Mouse (Mus musculus) embryonic facial prominence, embryonic 12.5 days (tissue): ENCODE results near the gene Musk. TPM values are rescaled to one million over a fixed set of nuclear protein-coding genes. Genes with fewer than 3 reads are reported as not detected.
A peak's percentile ranks its signal among the peaks of the same experiment; 100 is the strongest.

Source experiments
- ATAC-seq: fragments of 200-750 bp; cut with Nextera tagmentation; 2 replicates; pipeline ENCODE4 v1.8.0; 2017; ENCODE audit not compliant: insufficient number of reproducible peaks, insufficient read depth, low FRiP score, low TSS enrichment
- H3K27ac ChIP-seq: fragments of 300-500 bp; sonication (generic); 2 replicates; pipeline ENCODE4 v1.5.1; 2016; ENCODE audit warnings: mild to moderate bottlenecking
- H3K27me3 ChIP-seq: fragments of 300-500 bp; sonication (generic); 2 replicates; pipeline ENCODE4 v1.6.1; 2016; ENCODE audit warnings: mild to moderate bottlenecking, moderate library complexity
- H3K36me3 ChIP-seq: fragments of 300-500 bp; sonication (generic); 2 replicates; pipeline ENCODE4 v1.6.1; 2016; ENCODE audit warnings: mild to moderate bottlenecking
- H3K4me1 ChIP-seq: fragments of 300-500 bp; sonication (generic); 2 replicates; pipeline ENCODE4 v1.6.1; 2016
- H3K4me2 ChIP-seq: fragments of 300-500 bp; sonication (generic); replicated peaks from 2 replicates; pipeline ENCODE4 v1.6.1; 2016; ENCODE audit warnings: mild to moderate bottlenecking, moderate library complexity
- H3K4me3 ChIP-seq: fragments of 300-500 bp; sonication (generic); 2 replicates; pipeline ENCODE4 v1.5.1; 2016; ENCODE audit warnings: mild to moderate bottlenecking
- H3K9ac ChIP-seq: fragments of 300-500 bp; sonication (generic); 2 replicates; pipeline ENCODE4 v1.6.1; 2016; ENCODE audit warnings: mild to moderate bottlenecking, moderate library complexity
- H3K9me3 ChIP-seq: fragments of 300-500 bp; sonication (generic); 2 replicates; pipeline ENCODE4 v1.6.1; 2016; ENCODE audit warnings: mild to moderate bottlenecking, moderate library complexity
- WGBS: fragments of 180-500 bp; shearing (Covaris S2); methylation state at CpG from one replicate; pipeline ENCODE4 v1.1.7; 2016; 5-methylcytosine and 5-hydroxymethylcytosine counted together
- polyA plus RNA-seq: library from polyadenylated mRNA; unstranded; fragments of >200 nt; fragmentation: Nextera tagmentation; extraction: Ambion mirVana; gene quantifications from 2 replicates; pipeline ENCODE4 v1.2.1, GENCODE M21; 2016

The Musk gene
- polyA plus RNA-seq, 1 experiment from 2014 or later, result 4.2 TPM

DNA sequence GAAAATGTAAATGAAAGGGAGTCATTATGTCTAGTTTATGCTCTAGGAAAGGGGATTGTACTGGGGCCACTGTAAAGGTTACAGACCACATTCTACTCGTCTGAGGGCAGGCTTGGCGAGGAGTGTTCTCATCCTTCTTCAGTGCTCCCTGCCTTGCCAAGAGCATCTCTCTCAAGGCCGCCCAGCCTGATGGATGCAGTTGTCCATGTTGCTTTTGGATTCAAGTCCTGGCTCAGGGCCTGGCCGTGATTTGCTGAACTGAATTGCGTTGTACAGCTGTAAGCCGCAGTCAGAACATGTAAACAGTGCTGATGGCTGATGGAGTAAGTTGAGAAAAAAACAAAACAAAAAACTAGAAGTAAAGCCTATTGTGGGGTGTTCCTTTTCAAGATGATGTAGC, 7.4 kb upstream of the Musk start:
- 83% methylated on average over 6 of the region's 6 CpGs for WGBS
- no peaks in the 10 kb centered on the region for H3K36me3 ChIP-seq

DNA sequence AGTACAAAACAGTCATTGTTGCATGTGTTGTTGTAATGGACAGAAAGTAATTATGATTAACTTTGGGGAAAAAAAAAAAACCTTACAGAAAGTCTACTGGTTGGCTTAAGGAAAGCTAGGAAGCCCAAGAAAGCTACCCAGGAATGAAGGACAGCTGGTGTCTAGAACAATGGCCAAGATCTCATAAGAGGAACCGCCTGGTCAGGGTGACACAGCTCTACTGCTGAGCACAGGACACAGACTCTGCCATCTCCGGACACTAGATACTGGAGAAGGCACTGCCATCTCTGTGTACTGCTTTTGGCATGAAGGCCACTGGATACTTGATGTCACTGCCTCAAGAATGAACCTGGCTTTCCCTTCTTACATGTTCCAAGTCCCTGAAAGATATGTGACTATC, 5.6 kb upstream of the Musk start:
- H3K27me3 ChIP-seq, result no peaks in the 10 kb centered on the region
- H3K36me3 ChIP-seq, result no peaks in the 10 kb centered on the region
- no peak overlapping the region for H3K4me2 ChIP-seq
- no peaks in the 10 kb centered on the region for H3K4me1 ChIP-seq
- ATAC-seq, result no peak
- no peak overlapping the region for H3K4me3 ChIP-seq
- H3K27ac ChIP-seq, result no peak overlapping the region
- WGBS, result 90% methylated on average over 2 of the region's 2 CpGs
- H3K9ac ChIP-seq, result no peak overlapping the region
- no peaks in the 10 kb centered on the region for H3K9me3 ChIP-seq

More for the DNA sequence above, 7.4 kb upstream of the Musk start:
- no peak overlapping the region for H3K4me3 ChIP-seq
- no peak overlapping the region for H3K4me2 ChIP-seq
- no peak overlapping the region for H3K27ac ChIP-seq
- no peaks in the 10 kb centered on the region for H3K4me1 ChIP-seq
- ATAC-seq, result no peak
- H3K27me3 ChIP-seq, result no peaks in the 10 kb centered on the region
- H3K9me3 ChIP-seq, result no peaks in the 10 kb centered on the region
- H3K9ac ChIP-seq, result no peak overlapping the region

DNA sequence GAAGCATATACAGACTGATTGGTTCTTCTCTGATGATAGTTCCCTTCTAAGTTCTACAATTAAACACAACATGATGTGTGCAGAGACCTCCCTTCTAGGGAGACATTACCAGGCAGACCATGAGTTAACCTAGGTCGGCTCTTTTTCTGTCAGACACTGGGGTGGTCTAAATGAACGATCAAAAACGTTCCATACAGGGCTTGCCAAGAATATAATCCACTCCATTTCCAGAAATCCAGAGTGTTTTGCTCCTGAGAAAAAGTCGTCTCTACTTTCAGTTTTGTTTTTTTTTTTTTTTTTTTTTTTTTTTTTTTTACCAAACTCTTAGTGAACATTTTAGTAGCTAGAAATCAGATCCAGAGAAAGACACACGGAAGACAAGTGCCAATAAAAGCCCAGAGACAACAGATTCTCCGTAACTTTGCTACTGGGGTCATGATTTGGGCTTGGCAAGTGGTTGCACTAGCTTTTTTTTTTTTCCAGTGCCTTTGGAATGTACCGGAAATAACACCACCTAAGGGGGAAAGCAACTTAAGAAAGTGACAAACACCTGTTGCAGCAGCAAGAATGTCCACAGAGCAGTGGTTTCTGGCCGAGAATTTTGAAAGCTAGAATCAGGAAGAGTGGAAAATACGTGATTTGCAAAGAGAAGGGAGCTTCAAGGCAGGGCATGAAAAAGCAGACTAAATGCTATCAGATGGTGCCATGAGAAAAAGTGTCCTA, 769 bp downstream of the Musk start:
- WGBS, result 46% methylated on average over 9 of the region's 9 CpGs
- Histone ChIP-seq H3K9me3 (no peaks in the 10 kb centered on the region), H3K4me2 (no peak overlapping the region), H3K9ac (no peak overlapping the region), H3K27ac (no peak overlapping the region), H3K27me3 (no peaks in the 10 kb centered on the region), H3K4me3 (no peak overlapping the region), H3K36me3 (no peaks in the 10 kb centered on the region), H3K4me1 (no peaks in the 10 kb centered on the region)
- no peak for ATAC-seq

DNA sequence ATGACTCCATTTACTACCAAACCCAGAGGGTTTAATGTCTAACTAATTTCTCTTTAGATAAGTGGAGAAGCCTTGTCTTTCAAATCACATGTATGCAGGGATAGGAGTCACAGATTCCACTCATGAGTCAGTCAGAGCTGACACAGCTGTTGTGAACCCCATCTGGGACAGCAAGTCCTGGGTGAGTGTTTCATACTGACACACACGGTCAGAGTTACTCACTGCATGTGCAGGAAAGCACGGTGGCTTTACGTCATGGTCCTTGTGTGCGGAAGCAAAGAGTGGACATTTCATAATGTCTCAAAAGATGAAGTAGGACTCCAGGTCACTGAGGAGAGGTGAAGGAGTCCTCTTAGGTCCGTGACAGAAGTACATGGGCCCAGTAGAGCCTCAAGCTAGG, 3.0 kb downstream of the Musk start:
- WGBS, result 83% methylated on average over 5 of the region's 5 CpGs

DNA sequence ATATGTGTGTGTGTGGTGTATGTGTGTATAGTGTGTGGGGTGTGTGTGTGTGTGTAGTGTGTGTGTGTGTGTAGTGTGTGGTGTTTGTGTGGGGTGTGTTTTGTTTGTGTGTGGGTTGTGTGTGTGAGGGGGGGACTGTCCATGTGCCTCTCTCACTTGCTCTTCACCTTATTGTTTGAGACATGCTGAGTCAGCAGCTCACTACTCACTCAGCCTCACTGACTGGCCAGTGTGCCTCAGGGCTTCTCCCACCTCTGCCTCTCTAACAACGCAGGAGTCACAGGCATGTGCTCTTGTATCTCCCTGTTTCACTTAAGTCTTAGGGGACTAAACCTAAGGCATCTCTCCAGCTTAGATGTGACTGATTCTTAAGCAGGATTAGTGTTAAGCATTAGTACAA, 6.1 kb downstream of the Musk start:
- no peaks in the 10 kb centered on the region for H3K9me3 ChIP-seq
- no peaks in the 10 kb centered on the region for H3K36me3 ChIP-seq
- H3K27ac ChIP-seq, result no peak overlapping the region
- no peak for ATAC-seq
- no peak overlapping the region for H3K4me3 ChIP-seq
- WGBS, result 5% methylated on average over 1 of the region's 1 CpGs
- no peaks in the 10 kb centered on the region for H3K4me1 ChIP-seq
- no peaks in the 10 kb centered on the region for H3K27me3 ChIP-seq
- H3K4me2 ChIP-seq, result no peak overlapping the region
- H3K9ac ChIP-seq, result no peak overlapping the region

More for the DNA sequence above, 3.0 kb downstream of the Musk start:
- ATAC-seq, result no peak
- no peak overlapping the region for H3K4me3 ChIP-seq
- H3K27me3 ChIP-seq, result no peaks in the 10 kb centered on the region
- 0 out of 2 replicates have a peak overlapping the region, but pooled peaks have one; percentile 17 for H3K27ac ChIP-seq
- no peak overlapping the region for H3K9ac ChIP-seq
- H3K4me1 ChIP-seq, result no peaks in the 10 kb centered on the region
- H3K4me2 ChIP-seq, result no peak overlapping the region
- H3K9me3 ChIP-seq, result no peaks in the 10 kb centered on the region
- H3K36me3 ChIP-seq, result no peaks in the 10 kb centered on the region

DNA sequence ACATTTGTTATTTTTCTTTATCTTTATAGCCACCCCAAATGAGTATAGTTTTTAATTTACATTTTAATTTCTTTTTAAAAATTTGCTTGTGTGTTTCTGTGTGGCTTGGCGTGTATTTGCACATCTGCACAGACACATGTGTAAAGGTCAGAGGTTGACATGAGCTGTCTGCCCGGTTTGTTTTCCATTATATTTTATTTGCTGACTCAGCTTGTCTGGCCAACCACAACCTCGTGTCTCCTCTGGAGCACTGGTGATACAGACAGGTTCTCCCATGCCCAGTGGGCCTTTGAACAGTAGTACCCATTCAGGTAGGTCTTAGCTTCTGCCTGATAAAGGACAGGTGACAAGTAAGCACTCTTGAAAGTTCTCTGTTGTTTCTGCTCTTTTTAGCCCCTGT, 7.3 kb downstream of the Musk start:
- Histone ChIP-seq H3K4me3 (no peak overlapping the region), H3K4me2 (no peak overlapping the region), H3K27me3 (no peaks in the 10 kb centered on the region), H3K4me1 (no peaks in the 10 kb centered on the region), H3K9ac (no peak overlapping the region), H3K36me3 (no peaks in the 10 kb centered on the region), H3K27ac (no peak overlapping the region), H3K9me3 (no peaks in the 10 kb centered on the region)
- ATAC-seq, result no peak
- 79% methylated on average over 3 of the region's 3 CpGs for WGBS

DNA sequence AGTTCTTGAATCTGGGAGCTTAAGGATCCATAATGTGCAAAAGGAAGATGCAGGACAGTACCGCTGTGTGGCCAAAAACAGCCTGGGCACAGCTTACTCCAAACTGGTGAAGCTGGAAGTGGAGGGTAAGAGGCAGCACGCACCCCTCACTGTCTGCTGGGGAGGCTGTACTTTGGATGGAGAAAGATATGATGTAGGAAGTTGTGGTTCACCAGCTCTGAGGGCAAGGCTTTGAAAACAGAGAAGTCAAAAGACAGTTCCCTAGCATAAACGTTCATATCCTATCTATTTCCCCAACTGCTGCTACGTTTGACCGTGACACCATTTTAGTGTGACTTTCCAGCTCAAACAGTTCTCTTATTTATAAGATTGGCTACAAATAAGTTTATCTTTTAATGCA, 18.1 kb downstream of the Musk start:
- ATAC-seq, result no peak
- Histone ChIP-seq H3K4me3 (no peak overlapping the region), H3K4me1 (peaks cover 15% of the 10 kb centered on the region), H3K27me3 (no peaks in the 10 kb centered on the region), H3K27ac (no peak overlapping the region), H3K9ac (no peak overlapping the region), H3K36me3 (no peaks in the 10 kb centered on the region), H3K9me3 (no peaks in the 10 kb centered on the region), H3K4me2 (no peak overlapping the region)
- 87% methylated on average over 5 of the region's 5 CpGs for WGBS

DNA sequence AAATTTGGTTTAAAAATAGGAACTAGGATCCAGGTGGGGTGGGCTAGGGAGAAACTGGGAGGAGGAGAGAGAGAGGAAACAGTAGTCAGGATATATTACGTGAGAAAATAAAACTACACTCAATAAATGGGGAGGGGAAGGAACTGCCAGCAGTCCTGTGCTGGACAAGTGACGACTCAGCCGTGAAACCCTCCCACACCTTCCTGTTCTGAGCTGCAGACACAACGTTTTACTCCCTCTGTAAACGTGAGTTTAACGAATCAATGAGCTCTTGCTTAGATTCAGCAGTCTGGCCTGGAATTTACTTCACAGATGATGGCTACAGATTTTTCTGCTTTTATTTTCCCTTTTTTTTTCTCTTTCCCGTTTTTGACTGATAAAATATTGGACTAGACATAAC, 18.8 kb downstream of the Musk start:
- Histone ChIP-seq H3K4me2 (no peak overlapping the region), H3K36me3 (no peaks in the 10 kb centered on the region), H3K9me3 (no peaks in the 10 kb centered on the region), H3K27ac (no peak overlapping the region), H3K9ac (no peak overlapping the region), H3K27me3 (no peaks in the 10 kb centered on the region), H3K4me3 (no peak overlapping the region), H3K4me1 (peaks cover 15% of the 10 kb centered on the region)
- no peak for ATAC-seq
- 44% methylated on average over 7 of the region's 7 CpGs for WGBS

DNA sequence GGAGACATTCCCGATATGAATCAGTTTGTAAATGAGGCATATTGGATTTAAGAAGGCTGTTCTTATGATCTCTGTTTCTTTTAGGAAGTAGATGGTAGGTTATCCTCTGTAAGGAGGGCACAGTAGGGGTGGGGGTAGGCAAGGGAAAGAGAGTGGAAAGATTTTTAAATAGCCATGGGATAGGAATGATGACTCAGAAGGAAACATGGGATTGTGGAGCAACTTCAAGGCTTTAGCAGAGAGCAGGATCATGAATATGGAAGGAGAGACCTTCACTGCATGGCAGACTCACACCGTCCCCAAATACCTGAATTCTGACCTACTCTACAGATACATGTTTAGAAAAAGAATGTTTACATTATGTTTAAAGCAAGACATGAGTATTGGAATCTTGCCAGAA, 21.7 kb downstream of the Musk start:
- no peaks in the 10 kb centered on the region for H3K36me3 ChIP-seq
- no peak overlapping the region for H3K4me3 ChIP-seq
- no peak overlapping the region for H3K9ac ChIP-seq
- H3K9me3 ChIP-seq, result no peaks in the 10 kb centered on the region
- H3K4me1 ChIP-seq, result peaks cover 15% of the 10 kb centered on the region
- WGBS, result 51% methylated on average over 2 of the region's 2 CpGs
- no peak overlapping the region for H3K4me2 ChIP-seq
- no peak for ATAC-seq
- H3K27ac ChIP-seq, result no peak overlapping the region
- no peaks in the 10 kb centered on the region for H3K27me3 ChIP-seq

DNA sequence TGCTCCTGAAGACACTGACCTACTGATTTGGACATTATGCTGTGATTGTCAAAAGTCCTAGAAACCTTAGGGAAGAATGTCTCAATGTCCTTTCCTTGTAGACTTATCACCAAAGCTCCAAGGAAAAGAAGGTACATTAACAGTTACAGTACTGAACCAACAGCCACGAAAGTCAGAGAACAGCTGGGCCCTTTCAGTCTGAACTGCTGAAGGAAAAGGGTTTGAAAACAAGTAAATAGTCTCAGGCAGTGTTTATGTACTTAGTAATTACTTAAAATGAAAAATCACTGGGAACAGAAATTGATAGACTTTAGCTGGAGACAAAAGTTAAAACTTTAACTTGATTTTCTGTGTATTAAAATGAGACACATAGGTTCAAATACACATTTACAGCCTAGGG, 27.6 kb downstream of the Musk start:
- 71% methylated on average over 1 of the region's 1 CpGs for WGBS
- no peaks in the 10 kb centered on the region for H3K36me3 ChIP-seq
- H3K4me1 ChIP-seq, result no peaks in the 10 kb centered on the region
- no peak overlapping the region for H3K27ac ChIP-seq
- no peaks in the 10 kb centered on the region for H3K27me3 ChIP-seq
- no peak for ATAC-seq
- no peak overlapping the region for H3K9ac ChIP-seq
- H3K4me3 ChIP-seq, result no peak overlapping the region
- H3K9me3 ChIP-seq, result no peaks in the 10 kb centered on the region
- no peak overlapping the region for H3K4me2 ChIP-seq

DNA sequence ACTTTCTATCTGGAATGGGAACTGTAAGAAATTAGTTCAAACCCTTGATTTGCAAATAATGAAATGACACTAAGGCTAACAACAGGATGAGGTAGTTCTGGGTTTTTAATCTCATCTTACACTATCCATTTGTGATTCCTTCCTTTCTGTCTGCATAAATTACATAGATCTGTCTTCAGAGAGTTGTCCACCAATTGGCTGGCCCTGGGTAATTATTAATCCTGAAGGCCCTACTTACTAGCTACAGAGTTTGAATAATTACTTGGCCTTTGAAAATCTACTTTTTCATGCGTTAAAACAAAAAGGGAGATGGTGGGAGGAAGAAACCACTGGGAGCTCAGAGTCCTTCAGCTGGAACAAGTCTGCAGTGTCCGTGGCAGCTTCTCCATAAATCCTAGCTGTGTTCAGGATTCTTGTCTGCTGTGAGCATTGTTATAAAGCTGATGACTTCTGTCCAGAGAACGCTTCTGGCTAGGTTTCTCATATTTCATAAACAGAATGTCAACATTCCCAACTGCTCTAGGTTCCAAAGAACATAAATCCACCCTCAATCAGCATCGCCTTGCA, 29.3 kb downstream of the Musk start:
- Histone ChIP-seq H3K27me3 (no peaks in the 10 kb centered on the region), H3K36me3 (no peaks in the 10 kb centered on the region), H3K9me3 (no peaks in the 10 kb centered on the region), H3K4me2 (no peak overlapping the region), H3K4me1 (no peaks in the 10 kb centered on the region), H3K27ac (no peak overlapping the region), H3K4me3 (no peak overlapping the region), H3K9ac (no peak overlapping the region)
- ATAC-seq, result no peak
- 60% methylated on average over 4 of the region's 4 CpGs for WGBS

DNA sequence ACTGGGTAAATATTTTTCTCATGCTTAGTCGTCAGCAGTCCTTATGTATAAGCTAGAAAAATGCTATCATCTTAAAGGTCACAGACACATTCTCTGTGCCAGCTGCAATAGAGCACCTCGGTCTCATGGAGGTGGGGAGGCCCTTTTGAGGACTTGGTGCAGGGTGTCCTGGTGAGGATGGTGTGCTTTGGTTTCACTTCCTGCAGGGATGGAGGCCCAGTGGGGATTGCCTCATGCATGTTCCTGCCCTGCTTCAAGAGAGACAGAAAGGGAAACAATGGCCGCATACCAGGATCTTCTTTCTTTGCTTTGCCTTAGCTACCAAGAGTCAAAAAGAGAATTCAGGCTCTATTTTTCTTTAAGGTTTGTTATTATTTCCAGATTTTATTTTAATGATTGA, 31.8 kb downstream of the Musk start:
- Histone ChIP-seq H3K4me1 (no peaks in the 10 kb centered on the region), H3K4me3 (no peak overlapping the region), H3K27ac (no peak overlapping the region), H3K27me3 (no peaks in the 10 kb centered on the region), H3K4me2 (no peak overlapping the region), H3K36me3 (no peaks in the 10 kb centered on the region), H3K9me3 (no peaks in the 10 kb centered on the region), H3K9ac (no peak overlapping the region)
- 81% methylated on average over 3 of the region's 3 CpGs for WGBS
- no peak for ATAC-seq
